Mouse (Mus musculus) retina, postnatal 1 day (tissue): ENCODE results near the gene C130050O18Rik.

ENCODE experiments used
- DNase-seq: peaks from one replicate; pipeline ENCODE4 v3.0.0-alpha.2; 2012

The C130050O18Rik gene

GRCm38 (mm10) chr5:139397959-139398753 lies 6.9 kb upstream of the C130050O18Rik start:
- peak; percentile 92 for DNase-seq

DNA sequence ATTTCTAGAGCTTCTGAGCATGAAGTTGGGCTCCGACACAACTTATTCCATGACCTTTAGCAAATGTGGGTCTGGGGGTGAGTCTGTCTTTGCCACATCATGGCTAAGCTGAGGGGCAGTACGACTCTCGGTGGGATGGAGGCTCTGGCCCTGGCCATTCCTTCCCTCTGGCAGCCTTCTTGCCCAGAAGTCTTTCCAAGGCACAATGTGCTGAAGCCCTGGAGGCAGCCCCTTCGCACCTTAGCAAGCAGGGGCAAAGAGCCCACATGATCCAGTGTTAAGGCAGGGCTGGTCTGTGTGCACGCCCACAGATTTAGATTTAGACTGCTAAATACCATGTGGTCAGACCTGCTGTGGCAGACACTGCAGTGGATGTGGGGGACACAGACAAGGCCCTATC lies 6.3 kb upstream of the C130050O18Rik start:
- DNase-seq = no peak

DNA sequence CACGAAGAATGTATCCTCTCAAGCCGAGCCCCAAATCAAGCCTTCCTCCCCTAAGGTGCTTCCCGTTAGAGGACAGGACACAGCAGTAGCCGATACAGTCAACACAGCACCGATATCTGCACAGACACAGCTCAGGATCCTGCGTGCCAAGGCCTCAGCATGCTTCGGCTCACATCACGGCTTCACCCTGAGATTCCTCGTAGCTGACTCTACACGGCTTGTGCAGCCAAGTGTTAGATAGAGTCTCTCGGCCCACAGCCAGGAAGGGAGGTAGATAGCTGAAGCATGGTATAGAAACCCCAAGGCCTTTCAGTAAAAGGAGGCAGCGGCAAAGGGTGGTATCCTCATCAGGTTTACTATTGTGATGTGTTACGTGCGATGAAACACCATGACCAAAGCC lies 5.1 kb upstream of the C130050O18Rik start:
- no peak for DNase-seq

GRCm38 (mm10) chr5:139402106-139402505 lies 3.0 kb upstream of the C130050O18Rik start:
- DNase-seq = no peak

- DNase-seq = no peak
Observed at GRCm38 (mm10) chr5:139403692-139404260, 1.3 kb upstream of the C130050O18Rik start.

GRCm38 (mm10) chr5:139405478-139405877 lies 398 bp downstream of the C130050O18Rik start:
- no peak for DNase-seq

DNA sequence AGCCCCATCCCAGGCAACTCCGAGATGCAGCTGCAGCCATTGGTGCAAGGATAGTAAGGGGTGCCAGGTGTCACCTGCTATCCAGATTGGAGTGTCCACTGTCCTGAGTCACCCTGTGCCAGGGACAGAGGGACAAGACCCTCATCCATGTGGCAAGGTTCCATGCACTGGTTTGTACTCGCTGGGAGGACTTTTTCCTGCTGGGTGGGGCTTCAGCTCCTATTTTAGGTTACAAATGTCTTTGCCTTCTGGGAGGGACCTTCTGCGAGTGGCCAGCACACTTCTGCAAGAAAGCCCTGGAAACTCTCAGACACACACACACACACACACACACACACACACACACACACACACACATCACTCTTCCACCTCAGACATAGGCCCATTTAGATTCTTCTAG lies 873 bp downstream of the C130050O18Rik start:
- DNase-seq = no peak

GRCm38 (mm10) chr5:139407121-139407885 lies 2.2 kb downstream of the C130050O18Rik start:
- no peak for DNase-seq

DNA sequence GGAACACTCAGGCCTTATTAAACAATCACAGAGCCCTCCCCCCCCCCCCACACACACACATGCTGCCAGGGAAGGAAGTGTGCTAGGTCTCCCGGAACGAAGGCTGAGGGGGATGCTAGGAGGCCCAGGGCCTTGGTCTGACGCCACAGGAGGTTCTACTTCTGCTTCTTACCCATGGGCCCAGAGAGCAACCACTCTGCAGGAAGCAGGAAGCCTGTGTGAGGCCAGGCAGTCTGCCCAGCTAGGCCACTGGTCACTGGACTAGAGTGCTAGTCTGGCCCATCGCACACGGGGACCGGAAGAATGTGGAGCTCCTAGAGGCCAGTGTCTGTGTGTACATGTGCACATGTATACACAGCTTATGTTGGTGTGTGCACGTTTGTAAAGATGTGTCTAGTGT lies 3.4 kb downstream of the C130050O18Rik start:
- no peak for DNase-seq

- no peak for DNase-seq
Observed at GRCm38 (mm10) chr5:139409412-139409811, 4.3 kb downstream of the C130050O18Rik start.

DNA sequence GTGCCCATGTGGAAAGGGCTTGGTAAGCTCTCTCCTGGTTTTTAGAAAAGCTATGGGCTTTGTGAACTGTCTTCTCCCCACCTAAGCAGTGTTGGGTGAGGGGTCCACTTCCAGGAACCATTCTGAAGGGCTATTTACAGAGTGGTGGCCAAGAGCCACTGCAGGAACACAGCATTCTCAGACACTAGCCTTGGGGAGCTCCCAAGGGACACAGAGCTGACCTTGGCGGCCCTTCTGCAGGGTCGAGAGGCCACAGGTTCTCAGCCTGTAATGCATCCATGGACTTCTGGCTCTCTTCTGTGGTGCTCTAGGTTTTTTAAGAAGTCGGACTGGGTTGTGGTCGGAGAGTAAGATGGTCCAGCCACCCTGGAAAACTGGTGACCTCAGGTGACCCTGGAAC lies 5.0 kb downstream of the C130050O18Rik start:
- no peak for DNase-seq

- no peak for DNase-seq
Observed at GRCm38 (mm10) chr5:139411117-139411516, 6.0 kb downstream of the C130050O18Rik start.

- peak; percentile 54 for DNase-seq
Observed at GRCm38 (mm10) chr5:139411665-139412314, 6.7 kb downstream of the C130050O18Rik start.

DNA sequence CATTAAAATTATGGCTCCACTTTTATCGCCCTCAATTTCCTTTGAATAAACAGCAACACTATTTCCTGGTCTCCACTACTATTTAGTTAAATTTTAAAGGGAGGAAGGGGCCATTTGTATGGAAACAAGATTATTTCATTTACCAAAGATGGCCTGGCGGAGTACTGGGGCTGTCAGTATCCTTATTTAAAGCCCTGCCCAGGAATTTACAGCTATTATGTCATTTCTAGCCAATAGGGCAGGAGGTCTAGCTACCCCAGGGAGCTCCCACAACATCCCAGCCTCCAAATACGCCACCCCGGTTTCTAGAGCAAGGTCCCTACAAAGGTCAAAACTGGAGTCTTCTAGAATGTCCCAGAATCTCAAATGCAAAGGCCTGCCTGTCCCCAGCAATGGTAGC lies 8.5 kb downstream of the C130050O18Rik start:
- DNase-seq = no peak

GRCm38 (mm10) chr5:139415001-139415400 lies 9.9 kb downstream of the C130050O18Rik start:
- no peak for DNase-seq

GRCm38 (mm10) chr5:139416942-139417341 lies 11.9 kb downstream of the C130050O18Rik start:
- DNase-seq = no peak

GRCm38 (mm10) chr5:139417480-139417879 lies 12.4 kb downstream of the C130050O18Rik start:
- DNase-seq = no peak

DNA sequence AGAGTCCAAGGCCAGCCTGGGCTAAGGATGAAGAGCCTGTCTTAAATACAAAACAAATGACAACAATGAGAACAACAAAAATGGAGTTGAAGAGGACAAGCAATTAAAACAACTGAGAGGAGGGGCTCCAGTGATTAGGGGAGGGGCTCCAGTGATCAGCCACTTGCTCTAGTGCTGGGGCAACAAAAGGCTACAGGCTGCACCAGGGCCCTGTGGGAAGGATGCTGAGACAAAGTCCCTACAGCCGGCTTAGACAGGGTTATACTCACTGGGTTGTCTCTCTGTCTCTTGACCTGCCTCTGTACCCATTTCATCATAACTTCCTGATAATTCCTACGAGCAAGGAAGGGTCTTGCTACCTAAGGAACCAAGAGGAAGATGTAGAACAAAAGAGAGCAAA lies 13.0 kb downstream of the C130050O18Rik start:
- DNase-seq = peak; percentile 46

- peak; percentile 76 for DNase-seq
Observed at GRCm38 (mm10) chr5:139418633-139419032, 13.6 kb downstream of the C130050O18Rik start.

GRCm38 (mm10) chr5:139423026-139423865 lies 18.2 kb downstream of the C130050O18Rik start, which contains the start of gene Gper1:
Gene Gper1, plus strand, starts transcription at chr5:139423151.
- DNase-seq = peak; percentile 75

DNA sequence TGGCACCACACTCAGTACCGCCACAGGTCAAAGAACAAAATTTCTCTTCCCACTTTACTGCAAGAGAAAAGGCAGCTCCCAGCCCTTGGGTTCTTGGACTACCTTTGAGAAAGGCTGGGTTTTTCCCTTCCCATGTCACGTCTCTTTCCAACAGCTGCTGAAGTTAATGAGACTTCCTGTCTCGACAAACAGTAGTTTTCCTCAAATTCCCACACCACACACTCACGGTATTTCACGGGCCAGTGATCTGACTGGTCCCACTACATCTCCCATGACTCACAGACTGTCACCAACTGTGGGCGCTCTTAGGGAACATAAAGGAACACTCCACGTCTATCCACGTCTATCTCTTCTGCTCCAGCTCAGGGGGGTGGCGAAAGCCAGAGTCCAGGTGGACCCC lies 20.1 kb downstream of the C130050O18Rik start:
- no peak for DNase-seq

DNA sequence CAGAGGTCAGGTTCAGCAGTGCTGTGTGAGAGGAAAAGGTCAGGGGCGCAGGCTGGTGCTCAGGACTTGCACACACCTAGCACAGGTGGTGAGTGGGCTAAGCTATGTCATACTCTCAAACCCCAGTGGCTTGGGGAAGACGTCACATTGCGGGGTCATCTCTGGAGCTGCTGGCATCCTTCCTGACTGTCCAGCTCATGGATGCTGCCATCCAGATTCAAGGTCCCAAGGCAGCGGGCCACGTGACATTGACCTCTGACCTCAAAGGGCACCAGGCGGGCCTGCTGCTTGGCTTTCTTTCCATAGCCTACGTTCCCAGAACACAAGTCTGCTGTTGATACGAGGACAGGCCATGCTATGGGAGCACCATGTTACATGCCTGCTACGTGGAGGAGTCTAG lies 21.9 kb downstream of the C130050O18Rik start:
- DNase-seq = no peak
